Mouse (Mus musculus) neural tube, embryonic 15.5 days (tissue): ENCODE measurements around the gene Obp2b. TPM values are rescaled to one million over a fixed set of nuclear protein-coding genes. Genes with fewer than 3 reads are reported as not detected.
"Not testable (repeated sequence)": the region's sequence is repeated elsewhere in the genome, so short reads cannot be mapped to it uniquely, and the experiment has no call there.

Source experiments
- ATAC-seq: fragments of 200-750 bp; cut with Nextera tagmentation; 2 replicates; pipeline ENCODE4 v1.8.0; 2017; ENCODE audit warnings: mild to moderate bottlenecking, moderate TSS enrichment, moderate library complexity; ENCODE audit not compliant: low FRiP score
- H3K27ac ChIP-seq: fragments of 300-500 bp; sonication (generic); replicated peaks from 2 replicates; pipeline ENCODE4 v1.5.1; 2015; ENCODE audit warnings: mild to moderate bottlenecking, inconsistent platforms
- H3K27me3 ChIP-seq: fragments of 300-500 bp; sonication (generic); replicated peaks from 2 replicates; pipeline ENCODE4 v1.6.1; 2015; ENCODE audit warnings: inconsistent platforms
- H3K36me3 ChIP-seq: fragments of 300-500 bp; sonication (generic); 2 replicates; pipeline ENCODE4 v1.6.1; 2015; ENCODE audit warnings: inconsistent platforms
- H3K4me1 ChIP-seq: fragments of 300-500 bp; sonication (generic); 2 replicates; pipeline ENCODE4 v1.6.1; 2015; ENCODE audit warnings: inconsistent platforms
- H3K4me2 ChIP-seq: fragments of 300-500 bp; sonication (generic); 2 replicates; pipeline ENCODE4 v1.6.1; 2015; ENCODE audit warnings: inconsistent platforms, mild to moderate bottlenecking, moderate library complexity
- H3K4me3 ChIP-seq: fragments of 300-500 bp; sonication (generic); replicated peaks from 2 replicates; pipeline ENCODE4 v1.5.1; 2015; ENCODE audit warnings: mild to moderate bottlenecking, inconsistent platforms
- H3K9ac ChIP-seq: fragments of 300-500 bp; sonication (generic); replicated peaks from 2 replicates; pipeline ENCODE4 v1.6.1; 2015; ENCODE audit warnings: mild to moderate bottlenecking, inconsistent platforms
- H3K9me3 ChIP-seq: fragments of 300-500 bp; sonication (generic); replicated peaks from 2 replicates; pipeline ENCODE4 v1.6.1; 2016; ENCODE audit warnings: inconsistent platforms
- WGBS: fragments of 180-500 bp; shearing (Covaris S2); methylation state at CpG from one replicate; pipeline ENCODE4 v1.1.7; 2015; ENCODE audit warnings: mixed read lengths; 5-methylcytosine and 5-hydroxymethylcytosine counted together
- polyA plus RNA-seq: library from polyadenylated mRNA; unstranded; fragments of >200 nt; fragmentation: Nextera tagmentation; extraction: Ambion mirVana; gene quantifications from 2 replicates; pipeline ENCODE4 v1.2.1, GENCODE M21; 2015

Gene Obp2b
- polyA plus RNA-seq, result not detected in 2 replicates

DNA sequence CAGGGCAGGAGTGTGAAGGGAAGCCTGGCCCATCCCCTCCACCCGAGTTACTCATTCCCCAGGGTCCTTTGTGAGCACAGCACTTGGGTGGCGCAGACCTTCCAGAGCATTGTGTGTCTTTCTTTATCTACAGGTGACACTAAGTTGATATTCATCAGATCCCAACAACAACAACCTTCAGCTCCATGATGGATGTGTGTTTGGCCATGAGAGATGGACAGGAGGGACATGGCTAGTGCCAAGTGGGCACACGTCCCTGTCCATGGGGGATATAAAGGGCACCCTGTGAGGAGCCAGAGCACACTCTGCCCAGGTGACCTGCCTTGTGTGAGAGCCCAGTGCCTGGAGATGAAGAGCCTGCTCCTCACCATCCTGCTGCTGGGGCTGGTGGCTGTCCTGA is at the start of gene Obp2b:
TSS of gene Obp2b (plus strand) at position 301 of the 400 bp plus-strand sequence.
- not testable (repeated sequence) for H3K27me3 ChIP-seq, H3K4me1 ChIP-seq, H3K27ac ChIP-seq, H3K4me2 ChIP-seq, ATAC-seq, H3K9me3 ChIP-seq, H3K9ac ChIP-seq, H3K4me3 ChIP-seq, H3K36me3 ChIP-seq
- WGBS, result 81% methylated on average over 3 of the region's 3 CpGs

DNA sequence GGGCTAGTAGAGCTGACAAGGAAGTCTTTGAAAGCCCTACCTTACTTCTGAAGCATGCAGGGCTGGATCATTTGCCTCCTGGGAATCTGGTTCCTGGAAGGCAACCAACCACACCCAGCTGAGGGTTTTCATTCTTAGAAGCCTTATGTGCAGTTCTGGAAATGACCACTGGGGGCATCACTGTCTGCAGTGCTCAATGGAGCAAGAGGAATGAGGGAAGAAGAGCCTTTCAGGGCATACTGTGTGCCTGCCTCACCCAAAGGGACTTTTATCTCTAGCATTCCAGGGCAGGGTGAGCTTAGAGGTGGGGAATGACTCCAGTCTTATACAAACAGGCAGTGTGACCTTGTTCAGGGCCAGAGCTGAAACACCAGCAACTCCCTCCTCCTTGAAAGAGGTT is 42.2 kb upstream of the Obp2b start:
- H3K27me3 ChIP-seq, result no peaks in the 10 kb centered on the region

DNA sequence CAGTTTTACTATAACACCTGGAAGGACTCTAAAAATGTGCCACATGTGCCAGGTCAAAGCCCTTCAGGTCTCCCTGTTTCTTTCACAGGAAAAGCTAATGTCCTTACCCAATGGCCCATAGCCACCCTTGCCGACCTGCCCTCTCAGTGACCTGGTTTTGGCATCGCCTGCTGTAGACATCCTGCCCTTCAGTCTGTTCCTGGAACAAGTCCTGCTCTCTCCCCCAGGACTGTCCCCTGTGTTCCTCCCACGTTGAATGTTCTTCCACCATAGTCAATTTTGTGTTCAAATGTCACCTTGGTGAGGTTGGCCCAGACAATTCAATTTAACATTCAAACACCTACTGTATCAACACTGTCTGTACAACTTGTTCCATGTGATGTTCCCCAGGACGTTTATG is 39.9 kb upstream of the Obp2b start:
- Histone ChIP-seq H3K36me3 (no peaks in the 10 kb centered on the region), H3K27ac (no peak overlapping the region), H3K4me1 (no peaks in the 10 kb centered on the region), H3K27me3 (no peaks in the 10 kb centered on the region), H3K9me3 (no peaks in the 10 kb centered on the region), H3K9ac (no peak overlapping the region), H3K4me3 (no peak overlapping the region), H3K4me2 (no peak overlapping the region)
- no peak for ATAC-seq
- 66% methylated on average over 4 of the region's 4 CpGs for WGBS

More for the DNA sequence above, 42.2 kb upstream of the Obp2b start:
- no peaks in the 10 kb centered on the region for H3K36me3 ChIP-seq
- H3K9ac ChIP-seq, result no peak overlapping the region
- H3K4me1 ChIP-seq, result no peaks in the 10 kb centered on the region
- no peak overlapping the region for H3K4me2 ChIP-seq
- H3K27ac ChIP-seq, result no peak overlapping the region
- no peaks in the 10 kb centered on the region for H3K9me3 ChIP-seq
- ATAC-seq, result no peak
- no peak overlapping the region for H3K4me3 ChIP-seq

DNA sequence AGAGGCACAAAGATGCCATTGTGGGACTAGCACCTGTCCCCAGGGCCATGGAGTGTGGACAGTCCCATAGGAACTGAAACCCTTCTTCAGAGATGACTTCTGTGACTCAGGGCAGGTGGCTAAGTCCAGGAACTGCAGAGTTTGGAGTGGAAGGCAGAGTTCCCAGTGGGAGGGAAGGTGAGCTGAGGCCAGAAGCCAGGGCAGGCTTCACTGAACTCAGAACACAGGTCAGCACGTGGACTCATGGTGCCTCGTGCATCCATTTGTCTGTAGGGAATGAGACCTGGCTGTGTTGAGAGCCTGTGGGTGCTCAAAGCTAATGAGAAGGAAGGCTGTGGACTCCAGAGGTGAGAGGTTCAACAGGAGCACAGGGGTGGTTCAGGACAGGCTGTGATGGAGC is 38.1 kb upstream of the Obp2b start:
- ATAC-seq, result no peak
- H3K4me1 ChIP-seq, result no peaks in the 10 kb centered on the region
- no peaks in the 10 kb centered on the region for H3K9me3 ChIP-seq
- no peak overlapping the region for H3K27ac ChIP-seq
- no peaks in the 10 kb centered on the region for H3K36me3 ChIP-seq
- H3K4me3 ChIP-seq, result no peak overlapping the region
- H3K4me2 ChIP-seq, result no peak overlapping the region
- no peaks in the 10 kb centered on the region for H3K27me3 ChIP-seq
- WGBS, result 86% methylated on average over 2 of the region's 2 CpGs
- H3K9ac ChIP-seq, result no peak overlapping the region

DNA sequence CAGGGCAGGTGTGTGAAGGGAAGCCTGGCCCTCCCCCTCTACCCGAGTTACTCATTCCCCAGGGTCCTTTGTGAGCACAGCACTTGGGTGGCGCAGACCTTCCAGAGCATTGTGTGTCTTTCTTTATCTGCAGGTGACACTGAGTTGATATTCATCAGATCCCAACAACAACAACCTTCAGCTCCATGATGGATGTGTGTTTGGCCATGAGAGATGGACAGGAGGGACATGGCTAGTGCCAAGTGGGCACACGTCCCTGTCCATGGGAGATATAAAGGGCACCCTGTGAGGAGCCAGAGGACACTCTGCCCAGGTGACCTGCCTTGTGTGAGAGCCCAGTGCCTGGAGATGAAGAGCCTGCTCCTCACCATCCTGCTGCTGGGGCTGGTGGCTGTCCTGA is 37.1 kb upstream of the Obp2b start, which contains the start of gene Obp2a:
TSS of gene Obp2a (plus strand) at position 301 of the 400 bp plus-strand sequence.
- not testable (repeated sequence) for H3K4me2 ChIP-seq, ATAC-seq, H3K4me1 ChIP-seq, H3K27ac ChIP-seq, H3K27me3 ChIP-seq, H3K36me3 ChIP-seq, H3K4me3 ChIP-seq, H3K9ac ChIP-seq, H3K9me3 ChIP-seq
- 90% methylated on average over 3 of the region's 3 CpGs for WGBS

DNA sequence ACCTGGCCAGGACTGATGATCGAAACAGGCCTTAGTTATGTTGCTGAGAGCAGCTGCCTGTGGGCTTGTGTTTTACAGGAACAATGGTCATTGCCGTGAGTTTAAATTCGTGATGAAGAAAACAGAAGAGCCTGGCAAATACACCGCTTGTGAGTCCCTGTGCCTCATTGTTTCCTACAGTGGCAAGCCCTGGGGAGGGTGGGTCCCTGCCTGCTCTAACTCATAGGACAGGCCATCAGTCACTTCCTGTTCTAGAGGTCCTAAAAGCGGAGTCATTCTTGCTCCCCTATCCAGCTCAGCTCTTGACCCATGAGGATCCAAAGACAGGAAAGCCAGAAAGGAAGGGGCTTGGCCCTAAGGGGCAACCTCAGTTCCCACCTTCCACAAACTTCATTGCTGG is 35.8 kb upstream of the Obp2b start:
- Histone ChIP-seq H3K27ac (no peak overlapping the region), H3K36me3 (no peaks in the 10 kb centered on the region), H3K9me3 (no peaks in the 10 kb centered on the region), H3K27me3 (0 out of 2 replicates have a peak, but pooled peaks cover 3% of the 10 kb centered on the region), H3K4me2 (no peak overlapping the region), H3K4me1 (peaks cover 2% of the 10 kb centered on the region; the same call in 1 of the 2 replicates), H3K9ac (no peak overlapping the region), H3K4me3 (no peak overlapping the region)
- WGBS, result 88% methylated on average over 5 of the region's 5 CpGs
- ATAC-seq, result no peak

DNA sequence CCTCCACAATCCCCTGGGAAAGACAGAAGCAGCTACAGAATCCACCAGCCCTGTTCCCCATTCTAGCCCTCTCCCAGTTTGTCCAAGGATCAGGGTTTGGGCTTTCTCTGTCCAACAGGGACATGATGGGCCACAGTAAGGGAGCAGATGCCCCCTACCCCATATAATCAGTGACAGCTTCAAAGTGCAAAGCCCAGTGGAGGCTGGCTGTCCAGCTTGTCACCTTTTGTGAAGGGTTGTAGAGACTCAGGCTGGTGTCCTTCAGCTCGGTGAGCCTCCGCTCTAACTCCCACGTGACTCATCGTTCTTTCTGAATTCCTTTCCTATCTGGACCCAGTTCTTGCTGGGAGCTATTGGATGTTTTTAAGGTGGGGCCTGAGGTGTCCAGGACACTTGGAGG is 33.1 kb upstream of the Obp2b start:
- H3K36me3 ChIP-seq, result no peaks in the 10 kb centered on the region
- H3K9ac ChIP-seq, result no peak overlapping the region
- 0 out of 2 replicates have a peak, but pooled peaks cover 3% of the 10 kb centered on the region for H3K27me3 ChIP-seq
- no peak for ATAC-seq
- H3K4me2 ChIP-seq, result no peak overlapping the region
- 88% methylated on average over 4 of the region's 4 CpGs for WGBS
- no peak overlapping the region for H3K27ac ChIP-seq
- H3K4me1 ChIP-seq, result peaks cover 14% of the 10 kb centered on the region
- no peaks in the 10 kb centered on the region for H3K9me3 ChIP-seq
- no peak overlapping the region for H3K4me3 ChIP-seq

DNA sequence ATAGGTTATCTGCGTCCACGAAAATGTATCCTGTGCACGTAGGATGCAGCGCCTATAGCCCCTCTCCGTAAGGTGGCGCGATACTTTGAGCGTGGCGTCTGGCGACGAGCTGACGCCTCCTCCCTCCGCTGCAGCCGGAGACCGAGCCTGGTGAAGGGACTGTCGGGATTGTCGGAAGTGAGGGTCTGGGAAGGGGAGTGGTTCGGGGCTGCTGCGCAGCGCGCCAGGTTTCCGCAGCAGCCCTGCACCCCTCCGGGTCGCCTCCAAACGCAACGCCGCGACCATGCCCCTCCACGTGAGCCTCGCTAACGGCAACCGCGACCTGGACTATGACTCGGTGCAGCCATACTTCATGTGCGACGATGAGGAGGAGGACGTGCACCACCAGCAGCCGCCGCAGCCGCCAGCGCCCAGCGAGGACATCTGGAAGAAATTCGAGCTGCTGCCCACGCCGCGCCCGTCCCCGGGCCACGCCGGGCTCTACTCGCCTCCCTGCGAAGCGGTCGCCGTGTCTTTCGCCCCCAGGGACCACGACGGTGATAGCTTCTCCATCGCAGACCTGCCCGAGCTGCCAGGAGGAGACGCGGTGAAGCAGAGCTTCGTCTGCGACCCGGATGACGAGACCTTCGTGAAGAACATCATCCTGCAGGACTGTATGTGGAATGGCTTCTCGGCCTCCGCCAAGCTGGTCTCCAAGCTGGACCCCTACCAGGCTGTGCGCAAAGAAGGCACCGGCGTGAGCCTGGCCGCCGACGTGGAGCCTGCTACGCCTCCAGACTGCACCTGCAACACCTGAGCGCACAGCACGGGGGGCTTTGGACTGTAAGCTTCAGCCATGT is 29.9 kb upstream of the Obp2b start, which contains the start of gene Bmyc:
TSS of gene Bmyc (plus strand) at position 97 of the 839 bp plus-strand sequence.
- H3K9me3 ChIP-seq, result no peaks in the 10 kb centered on the region
- ATAC-seq, result peak; percentile 97
- no peaks in the 10 kb centered on the region for H3K36me3 ChIP-seq
- H3K4me2 ChIP-seq, result peak within 1 kb of the TSS; percentile 83
- peak within 1 kb of the TSS; percentile 90 for H3K9ac ChIP-seq
- H3K4me3 ChIP-seq, result peak within 1 kb of the TSS; percentile 69
- H3K27me3 ChIP-seq, result 0 out of 2 replicates have a peak, but pooled peaks cover 3% of the 10 kb centered on the region
- under 1% methylated on average over 78 of the region's 78 CpGs for WGBS
- H3K4me1 ChIP-seq, result peaks cover 22% of the 10 kb centered on the region
- peak within 1 kb of the TSS; percentile 91 for H3K27ac ChIP-seq

DNA sequence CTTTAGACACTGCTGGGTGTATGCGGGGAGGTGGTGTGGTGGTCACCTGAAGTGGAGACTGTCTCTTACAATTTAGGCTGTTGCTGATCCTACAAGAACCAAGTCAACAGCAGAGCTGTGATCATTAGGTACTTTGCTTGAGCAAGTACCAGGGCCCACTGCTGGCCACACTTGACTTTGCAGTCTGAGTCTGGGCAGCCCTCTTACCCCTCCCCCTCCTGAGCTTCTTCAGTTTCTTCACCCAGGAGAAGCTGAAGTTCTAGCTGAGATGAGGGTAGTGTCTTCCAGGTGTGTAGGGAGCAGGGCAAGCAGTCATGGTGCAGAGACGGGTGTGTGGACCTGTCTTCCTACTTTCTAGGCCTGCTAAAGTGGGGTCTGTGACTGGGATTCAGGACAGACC is 28.7 kb upstream of the Obp2b start:
- peak overlapping the region; percentile 31 for H3K4me3 ChIP-seq
- H3K4me1 ChIP-seq, result peaks cover 22% of the 10 kb centered on the region
- 89% methylated on average over 2 of the region's 2 CpGs for WGBS
- peak overlapping the region; percentile 83 for H3K4me2 ChIP-seq
- 0 out of 2 replicates have a peak, but pooled peaks cover 3% of the 10 kb centered on the region for H3K27me3 ChIP-seq
- ATAC-seq, result no peak
- no peaks in the 10 kb centered on the region for H3K9me3 ChIP-seq
- H3K9ac ChIP-seq, result peak overlapping the region; percentile 26; the same call in 1 of the 2 replicates
- no peak overlapping the region for H3K27ac ChIP-seq
- H3K36me3 ChIP-seq, result no peaks in the 10 kb centered on the region

DNA sequence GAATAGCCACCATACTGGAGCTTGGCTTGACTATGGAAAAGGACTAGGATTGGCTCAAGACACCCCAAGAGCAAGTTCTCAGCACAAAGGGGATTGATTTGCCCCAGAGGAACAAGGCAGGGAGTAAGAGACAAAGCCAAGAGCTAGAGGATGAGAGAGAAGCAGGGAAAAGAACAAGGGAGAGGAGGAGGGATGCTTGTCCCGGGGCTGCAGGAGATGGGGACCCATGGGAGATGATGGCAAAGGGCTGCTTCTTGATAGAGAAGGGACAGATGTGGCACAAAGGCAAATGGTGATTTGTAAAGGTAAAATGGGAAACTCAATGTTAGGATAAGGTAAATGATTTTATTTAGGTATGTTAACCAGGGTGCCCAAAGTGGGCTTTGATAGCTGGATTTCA is 27.8 kb upstream of the Obp2b start:
- H3K4me2 ChIP-seq, result peak overlapping the region; percentile 83
- WGBS, result 86% methylated on average over 1 of the region's 1 CpGs
- not testable (repeated sequence) for H3K9ac ChIP-seq, H3K27ac ChIP-seq, H3K36me3 ChIP-seq, H3K4me3 ChIP-seq, H3K27me3 ChIP-seq, H3K9me3 ChIP-seq, ATAC-seq
- H3K4me1 ChIP-seq, result peaks cover 22% of the 10 kb centered on the region

DNA sequence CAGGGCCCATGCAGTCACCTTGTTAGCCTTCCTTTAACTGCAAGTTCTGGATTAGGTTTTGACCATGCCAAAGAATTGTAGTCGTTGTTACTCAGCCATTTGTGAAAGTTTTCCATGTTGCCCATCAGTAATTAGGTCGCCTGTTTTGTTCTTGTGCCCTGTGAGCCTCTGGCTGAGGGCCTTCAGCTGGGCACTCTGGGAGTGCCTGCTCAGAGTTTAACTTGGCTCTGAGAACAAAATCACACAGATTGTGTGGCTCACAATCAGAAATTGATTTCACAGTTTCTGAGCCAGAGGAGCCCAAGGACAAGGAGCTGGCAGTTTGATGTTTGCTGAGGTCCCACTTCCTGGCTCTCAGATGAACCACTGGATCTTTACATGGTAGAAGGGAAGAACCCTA is 27.0 kb upstream of the Obp2b start:
- H3K27ac ChIP-seq, H3K9ac ChIP-seq, ATAC-seq, H3K4me3 ChIP-seq, H3K27me3 ChIP-seq, H3K9me3 ChIP-seq, H3K36me3 ChIP-seq, H3K4me2 ChIP-seq: not testable (repeated sequence)
- WGBS, result 64% methylated on average over 2 of the region's 2 CpGs
- peaks cover 22% of the 10 kb centered on the region for H3K4me1 ChIP-seq

DNA sequence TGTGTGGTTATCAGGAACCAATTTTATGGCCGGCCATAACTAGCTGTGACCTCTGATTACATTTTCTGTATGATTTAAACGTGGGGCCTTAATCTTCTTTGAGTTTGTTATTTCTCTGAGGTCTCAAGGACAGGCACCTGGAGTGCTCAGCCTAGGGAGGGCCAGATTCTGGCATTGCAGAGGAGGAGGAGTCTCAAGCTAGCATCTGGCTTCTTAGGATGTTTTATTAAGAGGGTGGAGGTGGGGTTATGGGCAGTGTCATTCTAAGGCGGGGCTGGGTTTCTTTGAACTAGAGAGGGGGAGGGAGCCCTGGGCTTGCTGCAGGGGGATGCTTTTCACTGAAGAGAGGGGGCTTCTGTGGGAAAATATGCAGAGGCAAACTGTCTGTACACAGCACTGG is 25.2 kb upstream of the Obp2b start:
- ATAC-seq, H3K4me3 ChIP-seq: not testable (repeated sequence)
- 22% methylated on average over 3 of the region's 3 CpGs for WGBS

More for the DNA sequence above, 25.2 kb upstream of the Obp2b start:
- H3K9ac ChIP-seq, H3K27me3 ChIP-seq, H3K36me3 ChIP-seq, H3K4me2 ChIP-seq, H3K9me3 ChIP-seq, H3K27ac ChIP-seq: not testable (repeated sequence)
- H3K4me1 ChIP-seq, result peaks cover 17% of the 10 kb centered on the region
